Mouse (Mus musculus): ENCODE data around the gene Ggt6. TPM values are rescaled to one million over a fixed set of nuclear protein-coding genes. Genes with fewer than 3 reads are reported as not detected.

Ggt6 gene
- total and polyA plus RNA-seq, 3 experiments = 0.13 to 0.19 TPM; not detected in 1

GRCm38 (mm10) chr11:72428694-72429093, 6.6 kb upstream of the Ggt6 start:
- Histone ChIP-seq H3K4me3 (replicated peaks in 1 of 3; ENCODE audit: low read depth in 2 of 3, low read length in 2 of 3, poor library complexity in 1 of 3) (no peak overlapping the region), H3K79me2 (replicated peaks; ENCODE audit: control insufficient read depth, extremely low read depth, insufficient read depth, poor library complexity, severe bottlenecking) (no peaks in the 10 kb centered on the region), H3K4me2 (ENCODE audit: insufficient read depth, low read depth, poor library complexity, severe bottlenecking) (no peak overlapping the region), H3K4me1 (ENCODE audit: control insufficient read depth in 1 of 2, insufficient read depth in 2 of 2) (peaks cover 0 to 6% of the 10 kb centered on the region in 2 experiments; a peak in 2 of 4 replicates), H3K9ac (ENCODE audit: insufficient read depth, low read depth) (no peak overlapping the region), H3K27ac (ENCODE audit: insufficient read depth, low read depth) (no peak overlapping the region), H3K9me3 (replicated peaks; ENCODE audit: low read length) (peaks cover 12% of the 10 kb centered on the region), H3K36me3 (replicated peaks in 1 of 2; ENCODE audit: control insufficient read depth in 1 of 2, insufficient read depth in 1 of 2, low read length in 1 of 2) (no peaks in the 10 kb centered on the region), H3K27me3 (replicated peaks) (peaks cover 13% of the 10 kb centered on the region)
- TF ChIP-seq NELFE (IDR thresholded peaks at IDR 0.05; ENCODE audit: low read depth, low read length) (no peak), PAX5 (IDR thresholded peaks at IDR 0.05; ENCODE audit: low read length) (no peak), JUND (conservative IDR thresholded peaks at IDR 0.05; ENCODE audit: low read depth, low read length) (no peak), TBP (conservative IDR thresholded peaks at IDR 0.05; ENCODE audit: low read depth, low read length) (no peak), MAZ (IDR thresholded peaks at IDR 0.05; ENCODE audit: low read depth, low read length) (no peak), ZNF384 (IDR thresholded peaks at IDR 0.05; ENCODE audit: low read depth, low read length) (no peak), ZKSCAN1 (IDR thresholded peaks at IDR 0.05; ENCODE audit: borderline replicate concordance, low read depth, low read length) (no peak), GABPA (IDR thresholded peaks at IDR 0.05; ENCODE audit: insufficient replicate concordance, low read depth, low read length) (no peak), RCOR1 (conservative IDR thresholded peaks at IDR 0.05; ENCODE audit: low read depth, low read length) (no peak), EP300 (IDR thresholded peaks at IDR 0.05; ENCODE audit: low read length) (no peak), NRF1 (IDR thresholded peaks at IDR 0.05; ENCODE audit: low read depth, low read length) (no peak), MAFK (IDR thresholded peaks at IDR 0.05; ENCODE audit: insufficient replicate concordance, low read length) (no peak), ZC3H11A (IDR thresholded peaks at IDR 0.05; ENCODE audit: low read depth, low read length) (no peak), USF1 (IDR thresholded peaks at IDR 0.05; ENCODE audit: low read depth, low read length) (peak; percentile 39), E2F4 (IDR thresholded peaks at IDR 0.05; ENCODE audit: insufficient replicate concordance, low read depth, low read length) (no peak), ETS1 (conservative IDR thresholded peaks at IDR 0.05; ENCODE audit: low read depth, low read length) (no peak), POLR2A (IDR thresholded peaks at IDR 0.05; ENCODE audit: low read depth, low read length) (no peak), BHLHE40 (IDR thresholded peaks at IDR 0.05; ENCODE audit: low read depth, low read length) (no peak), SMC3 (IDR thresholded peaks at IDR 0.05; ENCODE audit: low read depth, low read length) (peak; percentile 60), MXI1 (IDR thresholded peaks at IDR 0.05; ENCODE audit: low read depth, low read length) (no peak), ZMIZ1 (IDR thresholded peaks at IDR 0.05; ENCODE audit: low read depth, low read length) (no peak), USF2 (conservative IDR thresholded peaks at IDR 0.05; ENCODE audit: low read depth, low read length) (peak; percentile 32; the same call in 1 of the 2 replicates), KAT2A (IDR thresholded peaks at IDR 0.05; ENCODE audit: insufficient replicate concordance, low read length) (no peak), MAX (IDR thresholded peaks at IDR 0.05; ENCODE audit: low read length) (no peak), JUN (IDR thresholded peaks at IDR 0.05; ENCODE audit: insufficient read depth, low read depth, low read length) (no peak), CHD1 (IDR thresholded peaks at IDR 0.05; ENCODE audit: low read depth, low read length) (no peak), ELF1 (IDR thresholded peaks at IDR 0.05; ENCODE audit: low read depth, low read length) (no peak), HCFC1 (IDR thresholded peaks at IDR 0.05; ENCODE audit: low read depth, low read length) (no peak), UBTF (IDR thresholded peaks at IDR 0.05; ENCODE audit: low read depth, low read length) (no peak), MYC (IDR thresholded peaks at IDR 0.05; ENCODE audit: low read depth, low read length) (no peak), SIN3A (IDR thresholded peaks at IDR 0.05; ENCODE audit: low read length) (no peak), IRF4 (IDR thresholded peaks at IDR 0.05; ENCODE audit: low read depth, low read length) (no peak), RAD21 (IDR thresholded peaks at IDR 0.05; ENCODE audit: low read depth, low read length) (peak; percentile 63), MEF2A (IDR thresholded peaks at IDR 0.05; ENCODE audit: borderline replicate concordance, low read depth, low read length) (no peak), POLR2AphosphoS2 (IDR thresholded peaks at IDR 0.05; ENCODE audit: low read depth, low read length) (no peak), TCF12 (IDR thresholded peaks at IDR 0.05; ENCODE audit: low read depth, low read length) (no peak), CHD2 (IDR thresholded peaks at IDR 0.05; ENCODE audit: low read length) (no peak), CTCF (conservative IDR thresholded peaks at IDR 0.05 in 1 of 2, IDR thresholded peaks at IDR 0.05 in 1 of 2; ENCODE audit: low read depth in 2 of 2, low read length in 2 of 2) (peak; percentile 21 to 80; a peak in 2 of 4 replicates)
- dilution Hi-C loops (cut with MboI; ENCODE audit: extremely low pct_ligation_motif_present, extremely low pct_unique_long_range_greater_than_20kb, low sequenced_read_pairs) = no loop called here
- in situ Hi-C loops (cut with MboI; ENCODE audit: low pct_ligation_motif_present, low pct_unique_long_range_greater_than_20kb, low sequenced_read_pairs) = loop anchor here (25.0 kb wide), 1 partner anchor 584 kb away; the partner anchor contains the start of gene Camkk1
- DNase-seq (ENCODE audit: extremely low read depth) = peak; percentile 86
